Mouse (Mus musculus): ENCODE data around the gene Gimap8. TPM values are rescaled to one million over a fixed set of nuclear protein-coding genes. Genes with fewer than 3 reads are reported as not detected.

Gimap8 gene
- 0.20 and 0.35 TPM in 2 replicates for polyA plus RNA-seq (2014; fragmentation: Nextera tagmentation; extraction: Ambion mirVana)

- Histone ChIP-seq H3K4me2 (ENCODE audit: low read depth, low read length) (no peak within 1 kb of the TSS), H3K9me3 (ENCODE audit: control insufficient read depth, low read length) (no peaks in the 10 kb centered on the region), H3K4me1 (ENCODE audit: control insufficient read depth, insufficient read depth, low read length) (no peaks in the 10 kb centered on the region), H3K9ac (replicated peaks; ENCODE audit: low read depth, low read length) (no peak within 1 kb of the TSS), H3K27me3 (ENCODE audit: control insufficient read depth, insufficient read depth, low read length) (no peaks in the 10 kb centered on the region), H3K4me3 (ENCODE audit: low read depth, low read length) (no peak within 1 kb of the TSS), H3K27ac (ENCODE audit: low read depth, low read length) (no peak within 1 kb of the TSS), H3K36me3 (ENCODE audit: control insufficient read depth, insufficient read depth, low read length) (no peaks in the 10 kb centered on the region)
- WGBS, result 42% methylated on average over 3 of the region's 3 CpGs
- no peak for ATAC-seq (ENCODE audit: low read depth)
Measured at GRCm38 (mm10) chr6:48646995-48647394, at the start of gene Gimap8. Gene Gimap8 (plus strand): TSS chr6:48647234.

- no peak overlapping the region; the same call in 1 of the 2 replicates for H3K27ac ChIP-seq (ENCODE audit: low read depth, low read length)
- no peak for ATAC-seq (ENCODE audit: low read depth)
- 0 out of 2 replicates have a peak overlapping the region, but pooled peaks have one; percentile 91 for H3K9ac ChIP-seq (replicated peaks; ENCODE audit: low read depth, low read length)
- peaks cover 12% of the 10 kb centered on the region for H3K9me3 ChIP-seq (ENCODE audit: control insufficient read depth, low read length)
- H3K27me3 ChIP-seq (ENCODE audit: control insufficient read depth, insufficient read depth, low read length), result no peaks in the 10 kb centered on the region
- WGBS, result 95% methylated on average over 1 of the region's 1 CpGs
- H3K36me3 ChIP-seq (ENCODE audit: control insufficient read depth, insufficient read depth, low read length), result peaks cover 34% of the 10 kb centered on the region
- no peak overlapping the region for H3K4me3 ChIP-seq (ENCODE audit: low read depth, low read length)
- peaks cover 10% of the 10 kb centered on the region; the same call in 1 of the 2 replicates for H3K4me1 ChIP-seq (ENCODE audit: control insufficient read depth, insufficient read depth, low read length)
- peak overlapping the region; percentile 89; the same call in 1 of the 2 replicates for H3K4me2 ChIP-seq (ENCODE audit: low read depth, low read length)
Measured at GRCm38 (mm10) chr6:48600594-48600993, 46.4 kb upstream of the Gimap8 start.

GRCm38 (mm10) chr6:48601271-48602079, 45.6 kb upstream of the Gimap8 start, which contains the start of gene Zfp775:
Gene Zfp775 (plus strand): TSS chr6:48602063.
- 4% methylated on average over 42 of the region's 42 CpGs for WGBS

GRCm38 (mm10) chr6:48602080-48602741, 44.8 kb upstream of the Gimap8 start:
- peaks cover 10% of the 10 kb centered on the region; the same call in 1 of the 2 replicates for H3K4me1 ChIP-seq (ENCODE audit: control insufficient read depth, insufficient read depth, low read length)
- under 1% methylated on average over 28 of the region's 28 CpGs for WGBS

More at GRCm38 (mm10) chr6:48601271-48602079, 45.6 kb upstream of the Gimap8 start, which contains the start of gene Zfp775:
- Histone ChIP-seq H3K4me1 (ENCODE audit: control insufficient read depth, insufficient read depth, low read length) (peaks cover 10% of the 10 kb centered on the region; the same call in 1 of the 2 replicates), H3K4me3 (ENCODE audit: low read depth, low read length) (peak within 1 kb of the TSS; percentile 81), H3K27me3 (ENCODE audit: control insufficient read depth, insufficient read depth, low read length) (no peaks in the 10 kb centered on the region), H3K27ac (ENCODE audit: low read depth, low read length) (peak within 1 kb of the TSS; percentile 95), H3K36me3 (ENCODE audit: control insufficient read depth, insufficient read depth, low read length) (peaks cover 30% of the 10 kb centered on the region), H3K9ac (replicated peaks; ENCODE audit: low read depth, low read length) (peak within 1 kb of the TSS; percentile 91), H3K4me2 (ENCODE audit: low read depth, low read length) (peak within 1 kb of the TSS; percentile 89), H3K9me3 (ENCODE audit: control insufficient read depth, low read length) (peaks cover 8% of the 10 kb centered on the region)
- ATAC-seq (ENCODE audit: low read depth), result peak; percentile 99

GRCm38 (mm10) chr6:48608124-48608523, 38.9 kb upstream of the Gimap8 start:
- peaks cover under 1% of the 10 kb centered on the region; the same call in 1 of the 2 replicates for H3K4me1 ChIP-seq (ENCODE audit: control insufficient read depth, insufficient read depth, low read length)
- 57% methylated on average over 2 of the region's 2 CpGs for WGBS
- H3K36me3 ChIP-seq (ENCODE audit: control insufficient read depth, insufficient read depth, low read length), result peaks cover 2% of the 10 kb centered on the region; the same call in 1 of the 2 replicates
- H3K9me3 ChIP-seq (ENCODE audit: control insufficient read depth, low read length), result no peaks in the 10 kb centered on the region
- H3K9ac ChIP-seq (replicated peaks; ENCODE audit: low read depth, low read length), result no peak overlapping the region
- ATAC-seq (ENCODE audit: low read depth), result no peak
- H3K4me2 ChIP-seq (ENCODE audit: low read depth, low read length), result no peak overlapping the region
- no peak overlapping the region for H3K4me3 ChIP-seq (ENCODE audit: low read depth, low read length)
- H3K27me3 ChIP-seq (ENCODE audit: control insufficient read depth, insufficient read depth, low read length), result no peaks in the 10 kb centered on the region
- H3K27ac ChIP-seq (ENCODE audit: low read depth, low read length), result no peak overlapping the region

More at GRCm38 (mm10) chr6:48602080-48602741, 44.8 kb upstream of the Gimap8 start:
- peak overlapping the region; percentile 95 for H3K27ac ChIP-seq (ENCODE audit: low read depth, low read length)
- H3K4me2 ChIP-seq (ENCODE audit: low read depth, low read length), result peak overlapping the region; percentile 89
- peak; percentile 80 for ATAC-seq (ENCODE audit: low read depth)
- no peaks in the 10 kb centered on the region for H3K27me3 ChIP-seq (ENCODE audit: control insufficient read depth, insufficient read depth, low read length)
- H3K9ac ChIP-seq (replicated peaks; ENCODE audit: low read depth, low read length), result peak overlapping the region; percentile 91
- H3K9me3 ChIP-seq (ENCODE audit: control insufficient read depth, low read length), result peaks cover under 1% of the 10 kb centered on the region; the same call in 1 of the 2 replicates
- H3K4me3 ChIP-seq (ENCODE audit: low read depth, low read length), result peak overlapping the region; percentile 81
- H3K36me3 ChIP-seq (ENCODE audit: control insufficient read depth, insufficient read depth, low read length), result peaks cover 23% of the 10 kb centered on the region

GRCm38 (mm10) chr6:48609512-48609911, 37.5 kb upstream of the Gimap8 start:
- Histone ChIP-seq H3K36me3 (ENCODE audit: control insufficient read depth, insufficient read depth, low read length) (peaks cover 9% of the 10 kb centered on the region), H3K9ac (replicated peaks; ENCODE audit: low read depth, low read length) (no peak overlapping the region), H3K27ac (ENCODE audit: low read depth, low read length) (no peak overlapping the region), H3K27me3 (ENCODE audit: control insufficient read depth, insufficient read depth, low read length) (no peaks in the 10 kb centered on the region), H3K4me2 (ENCODE audit: low read depth, low read length) (no peak overlapping the region), H3K4me3 (ENCODE audit: low read depth, low read length) (no peak overlapping the region), H3K4me1 (ENCODE audit: control insufficient read depth, insufficient read depth, low read length) (no peaks in the 10 kb centered on the region), H3K9me3 (ENCODE audit: control insufficient read depth, low read length) (no peaks in the 10 kb centered on the region)
- no peak for ATAC-seq (ENCODE audit: low read depth)
- 45% methylated on average over 7 of the region's 7 CpGs for WGBS

- H3K9ac ChIP-seq (replicated peaks; ENCODE audit: low read depth, low read length), result no peak overlapping the region
- no peak for ATAC-seq (ENCODE audit: low read depth)
- H3K4me1 ChIP-seq (ENCODE audit: control insufficient read depth, insufficient read depth, low read length), result no peaks in the 10 kb centered on the region
- 73% methylated on average over 3 of the region's 3 CpGs for WGBS
- no peaks in the 10 kb centered on the region for H3K27me3 ChIP-seq (ENCODE audit: control insufficient read depth, insufficient read depth, low read length)
- H3K27ac ChIP-seq (ENCODE audit: low read depth, low read length), result no peak overlapping the region
- H3K4me3 ChIP-seq (ENCODE audit: low read depth, low read length), result no peak overlapping the region
- H3K36me3 ChIP-seq (ENCODE audit: control insufficient read depth, insufficient read depth, low read length), result peaks cover 9% of the 10 kb centered on the region
- H3K9me3 ChIP-seq (ENCODE audit: control insufficient read depth, low read length), result no peaks in the 10 kb centered on the region
- H3K4me2 ChIP-seq (ENCODE audit: low read depth, low read length), result no peak overlapping the region
Measured at GRCm38 (mm10) chr6:48610657-48611056, 36.4 kb upstream of the Gimap8 start.

- Histone ChIP-seq H3K4me2 (ENCODE audit: low read depth, low read length) (no peak overlapping the region), H3K27me3 (ENCODE audit: control insufficient read depth, insufficient read depth, low read length) (no peaks in the 10 kb centered on the region), H3K4me1 (ENCODE audit: control insufficient read depth, insufficient read depth, low read length) (no peaks in the 10 kb centered on the region), H3K9me3 (ENCODE audit: control insufficient read depth, low read length) (no peaks in the 10 kb centered on the region), H3K27ac (ENCODE audit: low read depth, low read length) (no peak overlapping the region), H3K4me3 (ENCODE audit: low read depth, low read length) (no peak overlapping the region), H3K9ac (replicated peaks; ENCODE audit: low read depth, low read length) (no peak overlapping the region), H3K36me3 (ENCODE audit: control insufficient read depth, insufficient read depth, low read length) (peaks cover 9% of the 10 kb centered on the region)
- no peak for ATAC-seq (ENCODE audit: low read depth)
- WGBS, result 87% methylated on average over 4 of the region's 4 CpGs
Measured at GRCm38 (mm10) chr6:48613464-48613863, 33.6 kb upstream of the Gimap8 start.

All from neural tube, embryonic 14.5 days (tissue).